Mouse (Mus musculus): ENCODE measurements around the gene AC129217.1. TPM values are rescaled to one million over a fixed set of nuclear protein-coding genes. Genes with fewer than 3 reads are reported as not detected.
"Not testable (repeated sequence)": the region's sequence is repeated elsewhere in the genome, so short reads cannot be mapped to it uniquely, and the experiment has no call there.

AC129217.1 gene
- polyA plus RNA-seq, 1 experiment from 2014 or later = not detected

GRCm38 (mm10) chr19:8836327-8836726, 6.8 kb downstream of the AC129217.1 start:
- not testable (repeated sequence) for H3K4me3 ChIP-seq (replicated peaks); H3K27me3 ChIP-seq; H3K9me3 ChIP-seq; H3K9ac ChIP-seq (replicated peaks); ATAC-seq
- H3K27ac ChIP-seq = peak overlapping the region; percentile 98
- 97% methylated on average over 10 of the region's 10 CpGs for WGBS
- H3K4me2 ChIP-seq (replicated peaks) = peak overlapping the region; percentile 77; the same call in 1 of the 2 replicates
- peaks cover 35% of the 10 kb centered on the region for H3K4me1 ChIP-seq (replicated peaks)
- H3K36me3 ChIP-seq = peaks cover 47% of the 10 kb centered on the region

- Histone ChIP-seq H3K36me3 (peaks cover 44% of the 10 kb centered on the region), H3K9ac (replicated peaks) (peak within 1 kb of the TSS; percentile 93), H3K4me3 (replicated peaks) (peak within 1 kb of the TSS; percentile 79), H3K9me3 (no peaks in the 10 kb centered on the region), H3K27ac (peak within 1 kb of the TSS; percentile 98), H3K4me1 (replicated peaks) (peaks cover 41% of the 10 kb centered on the region), H3K4me2 (replicated peaks) (peak within 1 kb of the TSS; percentile 77), H3K27me3 (no peaks in the 10 kb centered on the region)
- peak; percentile 67 for ATAC-seq
- under 1% methylated on average over 38 of the region's 38 CpGs for WGBS
Observed at GRCm38 (mm10) chr19:8837251-8837791, 7.7 kb downstream of the AC129217.1 start, which contains the start of gene Bscl2. Gene Bscl2 (plus strand): TSS chr19:8837467.

- Histone ChIP-seq H3K27ac (peak overlapping the region; percentile 98), H3K27me3 (no peaks in the 10 kb centered on the region), H3K4me1 (replicated peaks) (peaks cover 41% of the 10 kb centered on the region), H3K4me2 (replicated peaks) (peak overlapping the region; percentile 77), H3K9ac (replicated peaks) (peak overlapping the region; percentile 93), H3K36me3 (peaks cover 43% of the 10 kb centered on the region), H3K9me3 (no peaks in the 10 kb centered on the region), H3K4me3 (replicated peaks) (peak overlapping the region; percentile 79)
- 13% methylated on average over 15 of the region's 15 CpGs for WGBS
- ATAC-seq = 0 out of 2 replicates have a peak, but pooled peaks have one; percentile 2
Observed at GRCm38 (mm10) chr19:8838041-8838730, 8.6 kb downstream of the AC129217.1 start.

GRCm38 (mm10) chr19:8839103-8839907, 9.7 kb downstream of the AC129217.1 start, which contains the start of gene Gng3:
Gene Gng3 (minus strand): TSS chr19:8839194.
- Histone ChIP-seq H3K27ac (peak within 1 kb of the TSS; percentile 98), H3K9ac (replicated peaks) (peak within 1 kb of the TSS; percentile 93), H3K4me2 (replicated peaks) (peak within 1 kb of the TSS; percentile 77), H3K36me3 (peaks cover 32% of the 10 kb centered on the region), H3K4me3 (replicated peaks) (peak within 1 kb of the TSS; percentile 79), H3K9me3 (no peaks in the 10 kb centered on the region), H3K27me3 (no peaks in the 10 kb centered on the region), H3K4me1 (replicated peaks) (peaks cover 41% of the 10 kb centered on the region)
- WGBS = 32% methylated on average over 11 of the region's 11 CpGs
- ATAC-seq = peak; percentile 94

- Histone ChIP-seq H3K4me2 (replicated peaks) (peak overlapping the region; percentile 77), H3K27ac (peak overlapping the region; percentile 98), H3K27me3 (no peaks in the 10 kb centered on the region), H3K9ac (replicated peaks) (peak overlapping the region; percentile 93), H3K4me1 (replicated peaks) (peaks cover 41% of the 10 kb centered on the region), H3K36me3 (peaks cover 25% of the 10 kb centered on the region), H3K9me3 (no peaks in the 10 kb centered on the region), H3K4me3 (replicated peaks) (peak overlapping the region; percentile 79)
- ATAC-seq = peak; percentile 31
- WGBS = 10% methylated on average over 29 of the region's 29 CpGs
Observed at GRCm38 (mm10) chr19:8839908-8840791, 10.6 kb downstream of the AC129217.1 start.

GRCm38 (mm10) chr19:8841012-8841411, 11.4 kb downstream of the AC129217.1 start:
- H3K4me3 ChIP-seq (replicated peaks) = peak overlapping the region; percentile 79
- WGBS = 90% methylated on average over 7 of the region's 7 CpGs
- ATAC-seq = no peak
- H3K27ac ChIP-seq = no peak overlapping the region; the same call in 1 of the 2 replicates
- peaks cover 21% of the 10 kb centered on the region for H3K36me3 ChIP-seq
- H3K27me3 ChIP-seq = no peaks in the 10 kb centered on the region
- H3K4me1 ChIP-seq (replicated peaks) = peaks cover 41% of the 10 kb centered on the region
- no peaks in the 10 kb centered on the region for H3K9me3 ChIP-seq
- peak overlapping the region; percentile 77 for H3K4me2 ChIP-seq (replicated peaks)
- H3K9ac ChIP-seq (replicated peaks) = peak overlapping the region; percentile 93

- peaks cover 36% of the 10 kb centered on the region for H3K4me1 ChIP-seq (replicated peaks)
- no peak for ATAC-seq
- no peaks in the 10 kb centered on the region for H3K9me3 ChIP-seq
- H3K27ac ChIP-seq = no peak overlapping the region
- WGBS = 86% methylated on average over 6 of the region's 6 CpGs
- no peak overlapping the region for H3K4me3 ChIP-seq (replicated peaks)
- H3K4me2 ChIP-seq (replicated peaks) = no peak overlapping the region
- H3K36me3 ChIP-seq = peaks cover 40% of the 10 kb centered on the region
- no peak overlapping the region for H3K9ac ChIP-seq (replicated peaks)
- H3K27me3 ChIP-seq = no peaks in the 10 kb centered on the region
Observed at GRCm38 (mm10) chr19:8842961-8843360, 13.4 kb downstream of the AC129217.1 start.

- Histone ChIP-seq H3K9me3 (no peaks in the 10 kb centered on the region), H3K4me1 (replicated peaks) (peaks cover 23% of the 10 kb centered on the region), H3K27me3 (no peaks in the 10 kb centered on the region), H3K27ac (no peak overlapping the region; the same call in 1 of the 2 replicates), H3K4me2 (replicated peaks) (no peak overlapping the region), H3K9ac (replicated peaks) (no peak overlapping the region), H3K36me3 (peaks cover 56% of the 10 kb centered on the region), H3K4me3 (replicated peaks) (no peak overlapping the region)
- no peak for ATAC-seq
- 60% methylated on average over 5 of the region's 5 CpGs for WGBS
Observed at GRCm38 (mm10) chr19:8844371-8845129, 15.0 kb downstream of the AC129217.1 start.

- H3K36me3 ChIP-seq = peaks cover 38% of the 10 kb centered on the region
- no peak for ATAC-seq
- no peak overlapping the region for H3K4me2 ChIP-seq (replicated peaks)
- 81% methylated on average over 5 of the region's 5 CpGs for WGBS
- H3K9ac ChIP-seq (replicated peaks) = no peak overlapping the region
- no peak overlapping the region for H3K4me3 ChIP-seq (replicated peaks)
- no peaks in the 10 kb centered on the region for H3K4me1 ChIP-seq (replicated peaks)
- no peak overlapping the region for H3K27ac ChIP-seq
- no peaks in the 10 kb centered on the region for H3K27me3 ChIP-seq
- no peaks in the 10 kb centered on the region for H3K9me3 ChIP-seq
Observed at GRCm38 (mm10) chr19:8848356-8848755, 18.8 kb downstream of the AC129217.1 start.

- Histone ChIP-seq H3K4me2 (replicated peaks) (no peak within 1 kb of the TSS), H3K27me3 (no peaks in the 10 kb centered on the region), H3K36me3 (peaks cover 38% of the 10 kb centered on the region), H3K4me1 (replicated peaks) (no peaks in the 10 kb centered on the region), H3K27ac (no peak within 1 kb of the TSS), H3K4me3 (replicated peaks) (no peak within 1 kb of the TSS), H3K9ac (replicated peaks) (no peak within 1 kb of the TSS; the same call in 1 of the 2 replicates), H3K9me3 (no peaks in the 10 kb centered on the region)
- 0 out of 2 replicates have a peak, but pooled peaks have one; percentile 20 for ATAC-seq
- 40% methylated on average over 7 of the region's 7 CpGs for WGBS
Observed at GRCm38 (mm10) chr19:8850402-8850901, 20.9 kb downstream of the AC129217.1 start, which contains the start of gene Lrrn4cl. Gene Lrrn4cl (plus strand): TSS chr19:8850768.

Measured in midbrain, embryonic 13.5 days (tissue).